Mouse (Mus musculus) right cerebral cortex, postnatal 10 days (tissue): Measurements from ENCODE around the gene Hoxc4.
A peak's percentile ranks its signal among the peaks of the same experiment; 100 is the strongest.

Experiments
- DNase-seq, 2 experiments: peaks; one replicate each; pipeline ENCODE4 v3.0.0; 2021; ENCODE audit warnings: low spot score in 2 of 2

Gene Hoxc4

GRCm38 (mm10) chr15:103083598-103083997 is 64.9 kb downstream of the Hoxc4 start:
- DNase-seq, result no peak

- no peak for DNase-seq
Observed at GRCm38 (mm10) chr15:103084944-103085343, 66.2 kb downstream of the Hoxc4 start.

- peak in 1 of 2 experiments; percentile 39 for DNase-seq
Observed at GRCm38 (mm10) chr15:103085831-103086671, 67.3 kb downstream of the Hoxc4 start.
